9 mouse cellular contexts compared by ENCODE assay signal in the genomic region with DNA sequence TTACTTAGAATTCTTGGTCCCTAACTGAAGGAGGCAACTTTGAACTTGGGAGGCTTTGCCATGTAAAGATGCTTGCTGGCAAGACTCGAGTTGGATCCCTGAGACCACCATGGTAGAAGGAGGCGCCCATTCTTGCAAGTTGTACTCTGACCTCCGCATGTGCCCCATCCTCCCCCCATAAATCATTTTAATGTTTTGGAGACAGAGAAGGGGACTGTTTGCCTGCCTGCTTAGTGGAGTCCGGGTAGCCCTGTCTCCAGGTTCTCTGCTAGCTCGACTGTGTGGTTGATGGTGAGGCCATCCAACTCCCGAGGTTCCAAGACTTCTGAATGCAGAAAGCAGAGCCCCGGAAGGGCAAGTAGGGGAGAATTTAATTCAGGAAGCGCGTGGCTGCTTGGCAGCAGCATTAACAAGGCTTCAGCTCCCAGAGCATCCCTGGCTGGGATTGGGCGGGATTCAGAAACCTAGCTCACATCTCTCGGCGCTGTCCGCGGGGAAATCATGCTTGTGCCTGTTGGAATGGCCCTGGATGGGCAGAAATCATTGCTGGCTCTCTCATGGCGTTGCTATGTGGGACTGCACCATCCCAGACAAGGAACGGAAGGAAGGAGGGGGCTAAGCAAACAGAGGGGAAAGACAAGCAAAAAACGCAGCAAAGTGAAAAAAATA.
DNase-seq lines count a peak whose midpoint lies in the region; ATAC-seq and TF ChIP-seq lines count a peak whose summit lies in the region.
"Had no signal": no experiment of that assay in that cellular context is flagged by ENCODE, and none has a peak within 500 bp of the region (broad histone marks: within the 10 kb centered on the region; RNA-seq: fewer than 3 reads in every experiment).

No protein-coding gene starts in this region.

- H3K4me3 ChIP-seq in heart, postnatal 0 days (ENCODE audit: low read depth, low read length) = no peak overlapping the region
- H3K4me3 ChIP-seq in embryonic facial prominence, embryonic 13.5 days = no peak overlapping the region
- H3K4me3 ChIP-seq in intestine, embryonic 14.5 days (ENCODE audit: low read depth, low read length) = peak overlapping the region; percentile 18; the same call in 1 of the 2 replicates
- H3K4me3 ChIP-seq in midbrain, embryonic 16.5 days (ENCODE audit: low read depth, low read length) = peak overlapping the region; percentile 12; the same call in 1 of the 2 replicates

- H3K27me3 ChIP-seq in heart, postnatal 0 days (ENCODE audit: control insufficient read depth, insufficient read depth, low read length) = no peaks in the 10 kb centered on the region
- H3K27me3 ChIP-seq in embryonic facial prominence, embryonic 13.5 days = no peaks in the 10 kb centered on the region
- no peaks in the 10 kb centered on the region for H3K27me3 ChIP-seq in intestine, embryonic 14.5 days (replicated peaks; ENCODE audit: control insufficient read depth, insufficient read depth, low read length)
- no peaks in the 10 kb centered on the region for H3K27me3 ChIP-seq in midbrain, embryonic 16.5 days (ENCODE audit: control insufficient read depth, insufficient read depth, low read depth, low read length)

- peak overlapping the region; percentile 5 for H3K4me2 ChIP-seq in heart, postnatal 0 days (ENCODE audit: low read depth, low read length)
- peak overlapping the region; percentile 34; the same call in 1 of the 2 replicates for H3K4me2 ChIP-seq in embryonic facial prominence, embryonic 13.5 days
- H3K4me2 ChIP-seq in intestine, embryonic 14.5 days (ENCODE audit: low read length) = peak overlapping the region; percentile 41
- peak overlapping the region; percentile 46 for H3K4me2 ChIP-seq in midbrain, embryonic 16.5 days (ENCODE audit: low read length)

- H3K9ac ChIP-seq in heart, postnatal 0 days (replicated peaks; ENCODE audit: low read depth, low read length) = no peak overlapping the region
- peak overlapping the region; percentile 41; the same call in 1 of the 2 replicates for H3K9ac ChIP-seq in embryonic facial prominence, embryonic 13.5 days
- no peak overlapping the region for H3K9ac ChIP-seq in intestine, embryonic 14.5 days (ENCODE audit: low read length)
- no peak overlapping the region for H3K9ac ChIP-seq in midbrain, embryonic 16.5 days (ENCODE audit: low read depth, low read length)

- H3K27ac ChIP-seq in heart, postnatal 0 days (ENCODE audit: low read depth) = no peak overlapping the region
- no peak overlapping the region for H3K27ac ChIP-seq in embryonic facial prominence, embryonic 13.5 days
- 0 out of 2 replicates have a peak overlapping the region, but pooled peaks have one; percentile 47 for H3K27ac ChIP-seq in intestine, embryonic 14.5 days (ENCODE audit: low read depth)
- peak overlapping the region; percentile 57 for H3K27ac ChIP-seq in midbrain, embryonic 16.5 days (ENCODE audit: low read length)

- H3K9me3 ChIP-seq in heart, postnatal 0 days (replicated peaks; ENCODE audit: control insufficient read depth, low read length) = no peaks in the 10 kb centered on the region
- no peaks in the 10 kb centered on the region for H3K9me3 ChIP-seq in embryonic facial prominence, embryonic 13.5 days
- H3K9me3 ChIP-seq in intestine, embryonic 14.5 days (ENCODE audit: control insufficient read depth, low read length) = no peaks in the 10 kb centered on the region
- H3K9me3 ChIP-seq in midbrain, embryonic 16.5 days (replicated peaks; ENCODE audit: control insufficient read depth, low read length, poor library complexity, severe bottlenecking) = no peaks in the 10 kb centered on the region

- 50% methylated on average over 17 of the region's 17 CpGs for WGBS in heart, postnatal 0 days
- 53% methylated on average over 17 of the region's 17 CpGs for WGBS in embryonic facial prominence, embryonic 13.5 days
- WGBS in intestine, embryonic 14.5 days = 15% methylated on average over 17 of the region's 17 CpGs
- 49% methylated on average over 17 of the region's 17 CpGs for WGBS in midbrain, embryonic 16.5 days

- no peaks in the 10 kb centered on the region for H3K4me1 ChIP-seq in heart, postnatal 0 days (ENCODE audit: control insufficient read depth, insufficient read depth)
- peaks cover 9% of the 10 kb centered on the region for H3K4me1 ChIP-seq in embryonic facial prominence, embryonic 13.5 days
- H3K4me1 ChIP-seq in intestine, embryonic 14.5 days (replicated peaks; ENCODE audit: control insufficient read depth, insufficient read depth, low read length) = peaks cover 9% of the 10 kb centered on the region; the same call in 1 of the 2 replicates
- peaks cover 21% of the 10 kb centered on the region for H3K4me1 ChIP-seq in midbrain, embryonic 16.5 days (ENCODE audit: control insufficient read depth, insufficient read depth, low read length)

- TF ChIP-seq CTCF in heart, postnatal 0 days (IDR thresholded peaks at IDR 0.05; ENCODE audit: low read depth) = no peak

- no peaks in the 10 kb centered on the region for H3K36me3 ChIP-seq in heart, postnatal 0 days (replicated peaks; ENCODE audit: control insufficient read depth, insufficient read depth, low read length)
- no peaks in the 10 kb centered on the region for H3K36me3 ChIP-seq in embryonic facial prominence, embryonic 13.5 days
- H3K36me3 ChIP-seq in intestine, embryonic 14.5 days (ENCODE audit: control insufficient read depth, insufficient read depth, low read length) = no peaks in the 10 kb centered on the region
- H3K36me3 ChIP-seq in midbrain, embryonic 16.5 days (ENCODE audit: control insufficient read depth, insufficient read depth, low read length) = no peaks in the 10 kb centered on the region

- TF ChIP-seq EP300 in heart, postnatal 0 days (IDR thresholded peaks at IDR 0.05; ENCODE audit: low read depth) = no peak

- no peak for ATAC-seq in heart, postnatal 0 days (ENCODE audit: insufficient read depth, low read depth)
- no peak for ATAC-seq in embryonic facial prominence, embryonic 13.5 days (ENCODE audit: insufficient number of reproducible peaks, insufficient read depth, low FRiP score, low TSS enrichment, low read depth)
- ATAC-seq in intestine, embryonic 14.5 days (replicated peaks; ENCODE audit: low FRiP score, low TSS enrichment, low read depth) = no peak
- peak; percentile 45; the same call in 1 of the 2 replicates for ATAC-seq in midbrain, embryonic 16.5 days

- no peak for DNase-seq in heart, postnatal 0 days (ENCODE audit: low spot score)
- no peak for DNase-seq in heart, adult 8-10 months (ENCODE audit: low spot score)
- DNase-seq in intestine, embryonic 14.5 days (ENCODE audit: low spot score) = peak; percentile 62
- no peak for DNase-seq in frontal cortex, postnatal 10 days (ENCODE audit: low spot score in 2 of 2)
- no peak for DNase-seq in layer of hippocampus, postnatal 14 days (ENCODE audit: low spot score in 2 of 2)
- DNase-seq: cerebellum, adult 18-20 months; heart, postnatal 36 days had no signal

Comparison
In these comparisons a context has a peak if more than half of its experiments do, and no peak if none do; other contexts are left out.
1. H3K27ac ChIP-seq: peak in intestine, embryonic 14.5 days (single experiment) and midbrain, embryonic 16.5 days (single experiment); none in heart, postnatal 0 days (single experiment) and embryonic facial prominence, embryonic 13.5 days (single experiment).
2. H3K4me3 ChIP-seq: peak in intestine, embryonic 14.5 days (single experiment) and midbrain, embryonic 16.5 days (single experiment); none in heart, postnatal 0 days (single experiment) and embryonic facial prominence, embryonic 13.5 days (single experiment).
3. Peak in every context shown above with its lines, with median percentiles within 50 percentile points of each other: H3K4me2 ChIP-seq.